42 mouse cellular contexts compared by ENCODE assay signal in genomic region chr9:35483949-35484348, GRCm38 (mm10). TPM values are rescaled to one million over a fixed set of nuclear protein-coding genes. Genes with fewer than 3 reads are reported as not detected.
"Had no signal": no experiment of that assay in that cellular context is flagged by ENCODE, and none has a peak within 500 bp of the region (broad histone marks: within the 10 kb centered on the region; RNA-seq: fewer than 3 reads in every experiment).

No protein-coding gene starts in this region.

- H3K4me1 ChIP-seq: hindbrain, embryonic 13.5 days; hindbrain, embryonic 15.5 days; kidney, embryonic 15.5 days had no signal

- H3K27ac ChIP-seq: heart, embryonic 10.5 days; hindbrain, embryonic 13.5 days; hindbrain, embryonic 15.5 days; hindbrain, postnatal 0 days; kidney, embryonic 15.5 days; kidney, postnatal 0 days; limb, embryonic 13.5 days; limb, embryonic 15.5 days had no signal

- H3K4me2 ChIP-seq: heart, embryonic 12.5 days; hindbrain, embryonic 13.5 days; hindbrain, embryonic 15.5 days; kidney, embryonic 15.5 days; limb, embryonic 13.5 days; limb, embryonic 15.5 days had no signal

- DNase-seq: gastrocnemius, postnatal 14 days; gastrocnemius, postnatal 36 days; heart, adult 18-20 months; heart, postnatal 10 days; kidney, adult 11 months; kidney, adult 2 months; kidney, adult 9 months; kidney, postnatal 14 days; kidney, postnatal 36 days; layer of hippocampus, adult 9-11 months; layer of hippocampus, postnatal 36 days; left cerebral cortex, postnatal 4 days had no signal

- H3K9ac ChIP-seq: heart, embryonic 12.5 days; hindbrain, embryonic 13.5 days; hindbrain, embryonic 15.5 days; kidney, embryonic 15.5 days; limb, embryonic 13.5 days; limb, embryonic 15.5 days had no signal

- H3K9me3 ChIP-seq: heart, embryonic 10.5 days; heart, embryonic 12.5 days; hindbrain, embryonic 13.5 days; hindbrain, embryonic 15.5 days; kidney, embryonic 15.5 days; limb, embryonic 13.5 days; limb, embryonic 15.5 days had no signal

- H3K4me3 ChIP-seq: heart, embryonic 10.5 days; heart, embryonic 12.5 days; hindbrain, embryonic 13.5 days; hindbrain, embryonic 15.5 days; kidney, embryonic 15.5 days; limb, embryonic 13.5 days; limb, embryonic 15.5 days had no signal

- ATAC-seq: hindbrain, postnatal 0 days; intestine, embryonic 16.5 days had no signal

- H3K27me3 ChIP-seq: heart, embryonic 12.5 days; hindbrain, embryonic 13.5 days; hindbrain, embryonic 15.5 days; kidney, embryonic 15.5 days; limb, embryonic 13.5 days; limb, embryonic 15.5 days had no signal

RNA-seq across cellular contexts. Expression of gene Gm1113, which starts 34.1 kb away (rescaled TPM):
- total RNA-seq: gastrocnemius, adult 18-20 months; gastrocnemius, adult 8-10 months; gastrocnemius, postnatal 14 days; gastrocnemius, postnatal 36 days; heart, adult 18-20 months; heart, adult 8-10 months; heart, postnatal 10 days; heart, postnatal 25 days; hematopoietic stem cell, adult 5-6 weeks; hindbrain, postnatal 0 days; layer of hippocampus, adult 18-20 months; layer of hippocampus, adult 8-10 months; layer of hippocampus, postnatal 14 days; layer of hippocampus, postnatal 36 days; left cerebral cortex, adult 18-20 months; left cerebral cortex, adult 8-10 months; left cerebral cortex, postnatal 10 days; left cerebral cortex, postnatal 25 days; left cerebral cortex, postnatal 4 days; liver, adult 2 months had no signal
- polyA plus RNA-seq: gonadal fat pad, adult 2 months; heart, embryonic 10.5 days; heart, embryonic 12.5 days; heart, embryonic 14.5 days; heart, embryonic 16.5 days; hindbrain, embryonic 11.5 days; hindbrain, embryonic 13.5 days; hindbrain, embryonic 15.5 days; hindbrain, postnatal 0 days; intestine, embryonic 14.5 days; intestine, embryonic 16.5 days; kidney, adult 2 months; kidney, embryonic 15.5 days; kidney, postnatal 0 days; large intestine, adult 2 months; limb, embryonic 11.5 days; limb, embryonic 13.5 days; limb, embryonic 15.5 days; liver, adult 2 months had no signal
